Mouse (Mus musculus): ENCODE results near the gene Cactin. TPM values are rescaled to one million over a fixed set of nuclear protein-coding genes. Genes with fewer than 3 reads are reported as not detected.
A peak's percentile ranks its signal among the peaks of the same experiment; 100 is the strongest.

Cactin gene
- total RNA-seq, 2 experiments from 2014 or later = 29.7 to 31.7 TPM

- intact Hi-C loops (cut with DNase I) = no loop called here
- DNase-seq (ENCODE audit: low spot score in 2 of 2) = peak; percentile 88 to 93
Observed at GRCm38 (mm10) chr10:81356991-81357844, 36.3 kb downstream of the Cactin start, which contains the start of gene Mfsd12. Gene Mfsd12 (plus strand): TSS chr10:81357491.

GRCm38 (mm10) chr10:81358209-81358608 lies 37.3 kb downstream of the Cactin start:
- intact Hi-C loops (cut with DNase I) = no loop called here
- no peak for DNase-seq (ENCODE audit: low spot score in 2 of 2)

GRCm38 (mm10) chr10:81358841-81359240 lies 37.9 kb downstream of the Cactin start:
- intact Hi-C loops (cut with DNase I) = no loop called here

GRCm38 (mm10) chr10:81360721-81361120 lies 39.8 kb downstream of the Cactin start:
- DNase-seq (ENCODE audit: low spot score in 2 of 2) = no peak

More at GRCm38 (mm10) chr10:81358841-81359240, 37.9 kb downstream of the Cactin start:
- DNase-seq (ENCODE audit: low spot score in 2 of 2) = no peak

GRCm38 (mm10) chr10:81362336-81362949 lies 41.5 kb downstream of the Cactin start:
- intact Hi-C loops (cut with DNase I) = no loop called here
- DNase-seq (ENCODE audit: low spot score in 2 of 2) = no peak

More at GRCm38 (mm10) chr10:81360721-81361120, 39.8 kb downstream of the Cactin start:
- intact Hi-C loops (cut with DNase I) = no loop called here

GRCm38 (mm10) chr10:81363436-81364346 lies 42.8 kb downstream of the Cactin start:
- DNase-seq (ENCODE audit: low spot score in 2 of 2) = no peak
- intact Hi-C loops (cut with DNase I) = no loop called here

- intact Hi-C loops (cut with DNase I) = no loop called here
- DNase-seq (ENCODE audit: low spot score in 2 of 2) = no peak
Observed at GRCm38 (mm10) chr10:81364666-81365065, 43.8 kb downstream of the Cactin start.

- DNase-seq (ENCODE audit: low spot score in 2 of 2) = peak in 1 of 2 experiments; percentile 52
Observed at GRCm38 (mm10) chr10:81365073-81365472, 44.2 kb downstream of the Cactin start.

GRCm38 (mm10) chr10:81365672-81366476 lies 45.0 kb downstream of the Cactin start, which contains the start of gene 4930404N11Rik:
Gene 4930404N11Rik (minus strand): TSS chr10:81365816.
- DNase-seq (ENCODE audit: low spot score in 2 of 2) = no peak
- intact Hi-C loops (cut with DNase I) = no loop called here

More at GRCm38 (mm10) chr10:81365073-81365472, 44.2 kb downstream of the Cactin start:
- intact Hi-C loops (cut with DNase I) = no loop called here

- intact Hi-C loops (cut with DNase I) = no loop called here
- no peak for DNase-seq (ENCODE audit: low spot score in 2 of 2)
Observed at GRCm38 (mm10) chr10:81366477-81367206, 45.7 kb downstream of the Cactin start.

GRCm38 (mm10) chr10:81367207-81367495 lies 46.2 kb downstream of the Cactin start:
- DNase-seq (ENCODE audit: low spot score in 2 of 2) = no peak
- intact Hi-C loops (cut with DNase I) = no loop called here

GRCm38 (mm10) chr10:81375322-81375721 lies 54.4 kb downstream of the Cactin start:
- intact Hi-C loops (cut with DNase I) = no loop called here

More at GRCm38 (mm10) chr10:81375322-81375721, 54.4 kb downstream of the Cactin start:
- DNase-seq (ENCODE audit: low spot score in 2 of 2) = no peak

Small RNA genes lying within 50 kb of the gene (microRNA-seq; reads per million reads assigned to microRNA genes)
- gene Mir3057 = 29.2 reads per million, percentile 44 among the genes with 10 or more reads in this experiment

Other genes starting within 250 kb of the Cactin start
- gene Creb3l3, start 222.2 kb upstream of the Cactin start, total RNA-seq (2021) = under 1 TPM; 0.23 to 0.72 TPM
- gene Map2k2, start 215.2 kb upstream of the Cactin start, total RNA-seq (2021) = 100 to 1,000 TPM; 120 to 133 TPM
- 100 to 1,000 TPM; 120 to 133 TPM for gene Zbtb7a, start 185.9 kb upstream of the Cactin start, total RNA-seq (2021)
- 10 to 100 TPM; 26.7 to 31.8 TPM for gene Pias4, start 153.2 kb upstream of the Cactin start, total RNA-seq (2021)
- 100 to 1,000 TPM; 857 to 954 TPM for gene Eef2, start 144.5 kb upstream of the Cactin start, total RNA-seq (2021)
- gene Dapk3, start 138.1 kb upstream of the Cactin start, total RNA-seq (2021) = 10 to 100 TPM; 75.0 to 76.4 TPM
- gene 4930442H23Rik, start 137.3 kb upstream of the Cactin start, total RNA-seq (2021) = not detected
- under 1 TPM in 1 of 2 experiments, not detected in 1; 0.34 TPM for gene Nmrk2, start 119.1 kb upstream of the Cactin start, total RNA-seq (2021)
- 100 to 1,000 TPM; 202 to 212 TPM for gene Atcay, start 90.3 kb upstream of the Cactin start, total RNA-seq (2021)
- 10 to 100 TPM; 54.9 to 72.9 TPM for gene Zfr2, start 87.9 kb upstream of the Cactin start, total RNA-seq (2021)
- 100 to 1,000 TPM; 191 to 213 TPM for gene Matk, start 68.2 kb upstream of the Cactin start, total RNA-seq (2021)
- gene Mrpl54, start 54.2 kb upstream of the Cactin start, total RNA-seq (2021) = 10 to 100 TPM; 43.0 to 48.2 TPM
- 10 to 100 TPM; 30.1 to 39.3 TPM for gene Apba3, start 54.1 kb upstream of the Cactin start, total RNA-seq (2021)
- gene Tjp3, start 29.5 kb upstream of the Cactin start, total RNA-seq (2021) = under 1 TPM in 1 of 2 experiments, not detected in 1; 0.50 TPM
- gene Pip5k1c, start 28.1 kb upstream of the Cactin start, total RNA-seq (2021) = 100 to 1,000 TPM; 419 to 450 TPM
- gene Tbxa2r, start 7.6 kb downstream of the Cactin start, total RNA-seq (2021) = under 1 TPM; 0.45 to 0.99 TPM
- 1 to 10 TPM; 1.4 to 1.8 TPM for gene Gipc3, start 22.2 kb downstream of the Cactin start, total RNA-seq (2021)
- 10 to 100 TPM; 27.0 to 35.5 TPM for gene Hmg20b, start 29.4 kb downstream of the Cactin start, total RNA-seq (2021)
- gene Mfsd12, start 36.4 kb downstream of the Cactin start, total RNA-seq (2021) = 10 to 100 TPM; 39.6 to 40.9 TPM
- gene 4930404N11Rik, start 44.7 kb downstream of the Cactin start, total RNA-seq (2021) = 1 to 10 TPM in 1 of 2 experiments, under 1 TPM in 1; 0.49 to 2.2 TPM
- gene Fzr1, start 57.4 kb downstream of the Cactin start, total RNA-seq (2021) = 10 to 100 TPM; 67.8 to 72.2 TPM
- gene Dohh, start 63.3 kb downstream of the Cactin start, total RNA-seq (2021) = 100 to 1,000 TPM in 1 of 2 experiments, 10 to 100 TPM in 1; 80.0 to 103 TPM
- 1 to 10 TPM; 2.5 to 4.3 TPM for gene Gm48551, start 63.4 kb downstream of the Cactin start, total RNA-seq (2021)
- gene Gm48552, start 67.9 kb downstream of the Cactin start, total RNA-seq (2021) = 1 to 10 TPM; 1.9 to 4.9 TPM
- gene Smim24, start 71.9 kb downstream of the Cactin start, total RNA-seq (2021) = under 1 TPM; 0.77 to 0.94 TPM
- gene Nfic, start 134.5 kb downstream of the Cactin start, total RNA-seq (2021) = 10 to 100 TPM; 87.9 to 96.9 TPM
- gene Celf5, start 161.6 kb downstream of the Cactin start, total RNA-seq (2021) = 100 to 1,000 TPM; 256 to 303 TPM
- 10 to 100 TPM; 74.9 to 88.8 TPM for gene Ncln, start 175.3 kb downstream of the Cactin start, total RNA-seq (2021)
- gene S1pr4, start 179.0 kb downstream of the Cactin start, total RNA-seq (2021) = under 1 TPM; 0.43 to 0.52 TPM
- 1 to 10 TPM; 2.3 to 3.1 TPM for gene Gna15, start 203.1 kb downstream of the Cactin start, total RNA-seq (2021)
- 100 to 1,000 TPM; 103 to 115 TPM for gene Gna11, start 224.1 kb downstream of the Cactin start, total RNA-seq (2021)
- 100 to 1,000 TPM; 652 to 731 TPM for gene Aes, start 238.4 kb downstream of the Cactin start, total RNA-seq (2021)

Measured in left cerebral cortex, postnatal 36 days (tissue).